Mouse (Mus musculus): ENCODE results near the gene Ogdh. TPM values are rescaled to one million over a fixed set of nuclear protein-coding genes. Genes with fewer than 3 reads are reported as not detected.

The Ogdh gene
- polyA plus RNA-seq, 1 experiment from 2014 or later, result 104 TPM

DNA sequence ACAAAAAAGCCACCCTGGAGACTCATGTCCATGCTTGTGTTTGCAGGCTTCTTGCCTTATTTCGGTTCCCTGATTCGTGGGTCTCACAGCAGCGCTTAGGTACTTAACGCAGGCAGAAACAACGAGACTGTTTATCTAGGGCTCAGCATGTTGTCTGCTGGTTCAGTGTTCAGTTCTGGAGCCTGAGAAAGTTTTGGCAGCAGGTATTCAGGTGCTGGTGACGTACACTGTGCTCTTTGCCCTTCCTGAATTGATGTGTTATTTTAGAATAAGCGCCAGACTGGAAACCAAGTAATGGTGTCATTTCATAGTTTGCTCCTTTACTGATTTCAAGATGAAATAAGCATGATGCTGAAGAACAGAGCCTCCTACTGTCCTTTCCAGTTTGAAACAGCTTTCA lies 42.0 kb downstream of the Ogdh start:
- ATAC-seq (ENCODE audit: low FRiP score, low TSS enrichment) (no peak), DNase-seq (no peak)
- no peak overlapping the region for H3K9ac ChIP-seq (replicated peaks; ENCODE audit: low read length)
- no peaks in the 10 kb centered on the region for H3K27me3 ChIP-seq (ENCODE audit: control insufficient read depth, insufficient read depth, low read length)
- no peak overlapping the region for H3K4me3 ChIP-seq (replicated peaks; ENCODE audit: low read depth, low read length)
- 92% methylated on average over 7 of the region's 7 CpGs for WGBS
- no peak overlapping the region for H3K4me2 ChIP-seq (ENCODE audit: low read length)
- no peaks in the 10 kb centered on the region for H3K4me1 ChIP-seq (ENCODE audit: control insufficient read depth, insufficient read depth, low read length)
- H3K27ac ChIP-seq (replicated peaks; ENCODE audit: low read depth, low read length), result no peak overlapping the region
- no peaks in the 10 kb centered on the region for H3K9me3 ChIP-seq (ENCODE audit: control insufficient read depth, low read length)
- peaks cover 21% of the 10 kb centered on the region for H3K36me3 ChIP-seq (ENCODE audit: control insufficient read depth, insufficient read depth, low read length)

DNA sequence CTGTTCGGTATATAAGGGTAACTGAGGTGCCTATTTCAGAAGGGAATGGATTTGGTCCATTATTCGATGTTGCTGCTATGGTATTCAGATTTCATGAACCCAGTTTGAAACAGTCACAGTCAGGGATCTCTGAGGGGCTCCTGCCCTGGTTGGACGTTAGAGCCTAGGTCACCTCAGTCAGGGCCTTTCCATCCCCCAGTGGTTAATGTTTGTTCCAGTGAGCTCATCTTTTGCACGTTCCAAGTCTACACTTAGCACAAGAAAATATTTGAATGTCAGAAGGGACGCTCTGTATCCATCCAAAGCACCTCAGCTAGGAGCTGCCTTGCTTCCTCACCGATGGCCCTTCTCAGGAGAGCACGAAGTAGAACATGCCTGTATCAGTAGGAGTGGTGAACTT lies 43.9 kb downstream of the Ogdh start:
- Histone ChIP-seq H3K27me3 (ENCODE audit: control insufficient read depth, insufficient read depth, low read length) (no peaks in the 10 kb centered on the region), H3K4me2 (ENCODE audit: low read length) (no peak overlapping the region), H3K9me3 (ENCODE audit: control insufficient read depth, low read length) (no peaks in the 10 kb centered on the region), H3K4me1 (ENCODE audit: control insufficient read depth, insufficient read depth, low read length) (no peaks in the 10 kb centered on the region), H3K27ac (replicated peaks; ENCODE audit: low read depth, low read length) (no peak overlapping the region), H3K36me3 (ENCODE audit: control insufficient read depth, insufficient read depth, low read length) (peaks cover 37% of the 10 kb centered on the region), H3K4me3 (replicated peaks; ENCODE audit: low read depth, low read length) (no peak overlapping the region), H3K9ac (replicated peaks; ENCODE audit: low read length) (no peak overlapping the region)
- DNase-seq (no peak), ATAC-seq (ENCODE audit: low FRiP score, low TSS enrichment) (no peak)
- WGBS, result 96% methylated on average over 7 of the region's 7 CpGs

DNA sequence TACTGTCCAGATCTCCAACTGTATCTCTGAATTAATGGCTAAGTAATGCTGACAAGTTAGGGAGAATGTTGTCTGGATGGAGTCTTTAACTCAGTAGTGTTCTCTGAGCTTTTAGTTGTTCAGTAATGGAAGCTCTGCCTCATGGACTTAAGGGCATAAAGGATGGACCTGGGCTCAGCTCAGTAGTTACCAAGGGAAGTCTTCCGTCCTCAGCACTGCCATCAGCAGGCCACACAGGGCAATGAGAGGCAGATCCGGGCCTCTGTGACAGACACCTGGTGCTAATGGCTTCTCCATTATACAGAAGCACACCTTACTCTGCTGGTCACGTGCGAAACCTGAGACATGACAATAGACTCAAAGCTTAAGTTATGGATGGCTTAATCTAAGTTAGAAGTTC lies 45.3 kb downstream of the Ogdh start:
- Histone ChIP-seq H3K4me2 (ENCODE audit: low read length) (no peak overlapping the region), H3K27me3 (ENCODE audit: control insufficient read depth, insufficient read depth, low read length) (no peaks in the 10 kb centered on the region), H3K36me3 (ENCODE audit: control insufficient read depth, insufficient read depth, low read length) (peaks cover 43% of the 10 kb centered on the region), H3K9ac (replicated peaks; ENCODE audit: low read length) (no peak overlapping the region), H3K4me1 (ENCODE audit: control insufficient read depth, insufficient read depth, low read length) (no peaks in the 10 kb centered on the region), H3K27ac (replicated peaks; ENCODE audit: low read depth, low read length) (no peak overlapping the region), H3K9me3 (ENCODE audit: control insufficient read depth, low read length) (no peaks in the 10 kb centered on the region), H3K4me3 (replicated peaks; ENCODE audit: low read depth, low read length) (no peak overlapping the region)
- ATAC-seq (ENCODE audit: low FRiP score, low TSS enrichment), result no peak
- WGBS, result 80% methylated on average over 4 of the region's 4 CpGs
- DNase-seq, result no peak

DNA sequence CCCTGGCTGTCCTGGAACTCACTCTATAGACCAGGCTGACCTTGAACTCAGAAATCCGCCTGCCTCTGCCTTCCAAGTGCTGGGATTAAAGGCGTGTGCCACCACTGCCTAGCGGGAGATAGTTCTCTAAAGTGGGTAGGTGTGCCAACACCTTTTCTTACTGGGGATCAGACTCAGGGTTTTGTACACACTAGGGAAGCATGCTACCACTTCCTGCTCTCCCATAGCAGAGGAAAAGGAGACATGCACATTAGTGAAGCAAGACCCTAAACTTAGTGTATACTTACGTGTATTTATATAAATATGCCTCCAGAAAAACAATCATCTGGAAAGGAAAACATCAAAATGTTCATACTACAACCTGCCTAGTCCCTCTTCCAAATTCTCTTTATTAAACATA lies 54.5 kb downstream of the Ogdh start:
- no peak overlapping the region for H3K4me2 ChIP-seq (ENCODE audit: low read length)
- 98% methylated on average over 4 of the region's 4 CpGs for WGBS
- no peaks in the 10 kb centered on the region for H3K9me3 ChIP-seq (ENCODE audit: control insufficient read depth, low read length)
- ATAC-seq (ENCODE audit: low FRiP score, low TSS enrichment) (no peak), DNase-seq (no peak)
- H3K36me3 ChIP-seq (ENCODE audit: control insufficient read depth, insufficient read depth, low read length), result peaks cover 94% of the 10 kb centered on the region
- H3K9ac ChIP-seq (replicated peaks; ENCODE audit: low read length), result no peak overlapping the region
- no peaks in the 10 kb centered on the region for H3K27me3 ChIP-seq (ENCODE audit: control insufficient read depth, insufficient read depth, low read length)
- no peaks in the 10 kb centered on the region for H3K4me1 ChIP-seq (ENCODE audit: control insufficient read depth, insufficient read depth, low read length)
- H3K4me3 ChIP-seq (replicated peaks; ENCODE audit: low read depth, low read length), result no peak overlapping the region
- no peak overlapping the region for H3K27ac ChIP-seq (replicated peaks; ENCODE audit: low read depth, low read length)

DNA sequence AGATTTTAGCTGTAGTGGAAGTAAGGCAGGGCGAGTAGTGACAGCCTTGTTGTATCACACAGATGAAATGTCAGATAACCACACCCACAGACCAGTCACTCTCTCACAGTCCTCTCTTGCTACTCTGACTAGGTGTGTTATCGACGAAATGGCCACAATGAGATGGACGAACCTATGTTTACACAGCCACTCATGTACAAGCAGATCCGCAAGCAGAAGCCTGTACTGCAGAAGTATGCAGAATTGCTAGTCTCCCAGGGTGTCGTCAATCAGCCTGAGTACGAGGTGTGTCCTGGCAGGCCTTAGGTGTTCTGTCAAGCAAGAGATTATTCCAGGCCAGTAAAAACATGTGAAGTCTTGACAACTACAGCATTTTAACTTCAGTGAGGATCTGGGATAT lies 55.5 kb downstream of the Ogdh start:
- H3K27me3 ChIP-seq (ENCODE audit: control insufficient read depth, insufficient read depth, low read length), result no peaks in the 10 kb centered on the region
- no peak for DNase-seq
- H3K9ac ChIP-seq (replicated peaks; ENCODE audit: low read length), result no peak overlapping the region
- peaks cover 91% of the 10 kb centered on the region for H3K36me3 ChIP-seq (ENCODE audit: control insufficient read depth, insufficient read depth, low read length)
- ATAC-seq (ENCODE audit: low FRiP score, low TSS enrichment), result no peak
- 96% methylated on average over 7 of the region's 7 CpGs for WGBS
- H3K27ac ChIP-seq (replicated peaks; ENCODE audit: low read depth, low read length), result no peak overlapping the region
- H3K4me1 ChIP-seq (ENCODE audit: control insufficient read depth, insufficient read depth, low read length), result no peaks in the 10 kb centered on the region
- no peak overlapping the region for H3K4me3 ChIP-seq (replicated peaks; ENCODE audit: low read depth, low read length)
- no peak overlapping the region for H3K4me2 ChIP-seq (ENCODE audit: low read length)
- H3K9me3 ChIP-seq (ENCODE audit: control insufficient read depth, low read length), result no peaks in the 10 kb centered on the region

DNA sequence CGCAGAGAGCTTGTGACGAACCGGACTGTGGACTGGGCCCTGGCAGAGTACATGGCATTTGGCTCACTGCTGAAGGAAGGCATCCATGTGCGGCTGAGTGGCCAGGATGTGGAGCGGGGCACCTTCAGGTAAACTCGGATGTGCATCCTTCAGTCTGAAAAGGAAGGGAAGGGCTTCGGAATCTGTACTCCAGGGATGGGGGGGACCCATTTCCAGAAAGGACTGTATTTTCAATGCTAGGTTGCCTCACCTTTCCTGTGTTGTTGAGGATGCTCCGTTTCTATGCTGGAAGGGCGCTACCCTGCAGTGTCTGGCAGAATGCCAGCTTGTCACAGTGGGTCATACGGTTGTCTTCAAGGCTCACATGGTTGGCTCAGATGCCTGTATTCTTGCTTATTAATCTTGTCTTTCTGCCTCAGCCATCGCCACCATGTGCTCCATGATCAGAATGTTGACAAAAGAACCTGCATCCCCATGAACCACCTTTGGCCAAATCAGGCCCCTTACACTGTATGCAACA lies 57.3 kb downstream of the Ogdh start:
- 87% methylated on average over 11 of the region's 11 CpGs for WGBS
- Histone ChIP-seq H3K4me1 (ENCODE audit: control insufficient read depth, insufficient read depth, low read length) (no peaks in the 10 kb centered on the region), H3K36me3 (ENCODE audit: control insufficient read depth, insufficient read depth, low read length) (peaks cover 89% of the 10 kb centered on the region), H3K27me3 (ENCODE audit: control insufficient read depth, insufficient read depth, low read length) (no peaks in the 10 kb centered on the region), H3K4me3 (replicated peaks; ENCODE audit: low read depth, low read length) (no peak overlapping the region), H3K4me2 (ENCODE audit: low read length) (no peak overlapping the region), H3K9ac (replicated peaks; ENCODE audit: low read length) (no peak overlapping the region), H3K9me3 (ENCODE audit: control insufficient read depth, low read length) (no peaks in the 10 kb centered on the region), H3K27ac (replicated peaks; ENCODE audit: low read depth, low read length) (no peak overlapping the region)
- peak; percentile 12 for DNase-seq
- no peak for ATAC-seq (ENCODE audit: low FRiP score, low TSS enrichment)

DNA sequence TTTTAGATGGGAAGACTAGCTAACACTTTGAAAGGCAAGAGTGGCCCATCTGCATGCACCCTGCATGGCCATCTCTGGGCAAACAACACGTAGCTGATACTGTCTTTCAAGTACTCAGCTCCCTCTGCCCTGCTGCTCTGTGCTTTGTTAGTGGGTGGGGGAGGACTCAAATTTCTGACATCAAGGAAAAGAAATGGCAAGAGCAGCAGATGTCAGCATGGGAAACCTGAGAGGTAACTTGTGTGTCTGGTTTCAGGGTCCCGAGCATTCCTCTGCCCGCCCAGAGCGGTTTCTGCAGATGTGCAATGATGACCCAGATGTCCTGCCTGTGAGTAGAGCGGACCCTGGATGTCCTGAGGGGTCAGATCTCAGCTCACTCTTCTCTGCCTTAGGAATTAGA lies 58.2 kb downstream of the Ogdh start:
- Histone ChIP-seq H3K4me1 (ENCODE audit: control insufficient read depth, insufficient read depth, low read length) (no peaks in the 10 kb centered on the region), H3K9ac (replicated peaks; ENCODE audit: low read length) (no peak overlapping the region), H3K36me3 (ENCODE audit: control insufficient read depth, insufficient read depth, low read length) (peaks cover 85% of the 10 kb centered on the region), H3K4me3 (replicated peaks; ENCODE audit: low read depth, low read length) (no peak overlapping the region), H3K9me3 (ENCODE audit: control insufficient read depth, low read length) (no peaks in the 10 kb centered on the region), H3K27ac (replicated peaks; ENCODE audit: low read depth, low read length) (no peak overlapping the region), H3K4me2 (ENCODE audit: low read length) (no peak overlapping the region), H3K27me3 (ENCODE audit: control insufficient read depth, insufficient read depth, low read length) (no peaks in the 10 kb centered on the region)
- WGBS, result 98% methylated on average over 5 of the region's 5 CpGs
- DNase-seq (no peak), ATAC-seq (ENCODE audit: low FRiP score, low TSS enrichment) (no peak)

DNA sequence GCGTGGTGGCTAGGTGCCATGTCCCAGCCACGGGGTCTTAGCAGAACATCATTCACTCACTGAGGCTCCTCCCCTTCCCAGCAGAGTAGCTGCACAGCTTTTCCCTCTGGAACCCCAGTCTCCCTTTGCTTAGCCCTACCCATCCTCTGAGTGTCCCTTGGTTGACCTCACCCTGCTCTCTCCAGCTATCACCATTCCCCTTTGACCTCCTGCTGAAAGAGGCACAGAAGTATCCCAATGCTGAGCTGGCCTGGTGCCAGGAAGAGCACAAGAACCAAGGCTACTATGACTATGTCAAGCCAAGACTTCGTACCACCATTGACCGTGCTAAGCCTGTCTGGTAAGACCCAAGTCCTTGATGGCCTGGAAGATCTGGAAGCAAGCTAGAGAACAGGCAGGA lies 63.7 kb downstream of the Ogdh start:
- Histone ChIP-seq H3K4me3 (replicated peaks; ENCODE audit: low read depth, low read length) (no peak overlapping the region), H3K4me2 (ENCODE audit: low read length) (no peak overlapping the region), H3K9ac (replicated peaks; ENCODE audit: low read length) (no peak overlapping the region), H3K36me3 (ENCODE audit: control insufficient read depth, insufficient read depth, low read length) (peaks cover 59% of the 10 kb centered on the region), H3K27me3 (ENCODE audit: control insufficient read depth, insufficient read depth, low read length) (no peaks in the 10 kb centered on the region), H3K4me1 (ENCODE audit: control insufficient read depth, insufficient read depth, low read length) (no peaks in the 10 kb centered on the region), H3K9me3 (ENCODE audit: control insufficient read depth, low read length) (no peaks in the 10 kb centered on the region), H3K27ac (replicated peaks; ENCODE audit: low read depth, low read length) (no peak overlapping the region)
- WGBS, result 94% methylated on average over 4 of the region's 4 CpGs
- ATAC-seq (ENCODE audit: low FRiP score, low TSS enrichment), result no peak
- no peak for DNase-seq

DNA sequence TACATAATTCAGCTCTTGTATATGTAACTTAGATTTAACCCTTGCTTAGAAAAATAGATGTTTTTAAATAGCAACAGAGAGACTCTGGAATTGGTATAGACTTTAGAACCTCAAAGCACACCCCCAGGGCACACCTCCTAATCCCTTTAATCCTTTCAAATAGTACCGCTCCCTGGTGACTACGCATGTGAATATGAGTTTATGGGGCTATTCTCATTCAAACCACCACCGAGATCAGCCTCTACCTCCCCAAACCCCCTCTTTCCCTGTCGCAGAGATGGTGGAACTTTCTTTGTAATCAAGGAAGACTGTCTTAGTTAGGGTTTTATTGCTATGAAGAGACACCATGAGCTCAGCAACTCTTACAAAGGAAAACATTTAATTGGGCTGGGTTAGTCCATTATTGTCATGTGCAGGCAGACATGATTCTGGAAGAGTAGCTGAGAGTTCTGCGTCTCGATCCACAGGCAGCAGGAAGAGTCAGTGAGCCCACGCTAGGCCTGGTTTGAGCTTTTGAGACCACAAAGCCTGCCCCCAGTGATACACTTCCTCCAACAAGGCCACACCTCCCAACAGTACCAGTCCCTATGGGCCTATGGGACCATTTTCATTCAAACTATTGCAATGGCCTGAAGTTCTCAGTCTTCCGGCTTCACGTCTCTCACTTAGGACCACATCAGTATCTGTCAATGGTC lies 73.3 kb downstream of the Ogdh start:
- no peak overlapping the region for H3K9ac ChIP-seq (replicated peaks; ENCODE audit: low read length)
- ATAC-seq (ENCODE audit: low FRiP score, low TSS enrichment) (no peak), DNase-seq (no peak)
- H3K27me3 ChIP-seq (ENCODE audit: control insufficient read depth, insufficient read depth, low read length), result no peaks in the 10 kb centered on the region
- no peak overlapping the region for H3K4me2 ChIP-seq (ENCODE audit: low read length)
- no peaks in the 10 kb centered on the region for H3K9me3 ChIP-seq (ENCODE audit: control insufficient read depth, low read length)
- H3K36me3 ChIP-seq (ENCODE audit: control insufficient read depth, insufficient read depth, low read length), result no peaks in the 10 kb centered on the region
- H3K27ac ChIP-seq (replicated peaks; ENCODE audit: low read depth, low read length), result no peak overlapping the region
- no peak overlapping the region for H3K4me3 ChIP-seq (replicated peaks; ENCODE audit: low read depth, low read length)
- 70% methylated on average over 9 of the region's 9 CpGs for WGBS
- no peaks in the 10 kb centered on the region for H3K4me1 ChIP-seq (ENCODE audit: control insufficient read depth, insufficient read depth, low read length)
